Mouse (Mus musculus) heart, embryonic 11.5 days (tissue): Measurements from ENCODE around the gene Lama5. TPM values are rescaled to one million over a fixed set of nuclear protein-coding genes. Genes with fewer than 3 reads are reported as not detected.

Experiments
- ATAC-seq: fragments of 200-750 bp; cut with Nextera tagmentation; replicated peaks from 2 replicates; pipeline ENCODE4 v1.8.0; 2017; ENCODE audit warnings: moderate library complexity; ENCODE audit not compliant: insufficient number of reproducible peaks, low FRiP score, low TSS enrichment
- H3K27ac ChIP-seq: fragments of 300-500 bp; sonication (generic); 2 replicates; pipeline ENCODE4 v1.5.1; 2014; ENCODE audit warnings: mild to moderate bottlenecking, low read depth, low read length
- H3K27me3 ChIP-seq: fragments of 300-500 bp; sonication (generic); 2 replicates; pipeline ENCODE4 v1.6.1; 2014; ENCODE audit warnings: mild to moderate bottlenecking, low read length, mixed read lengths; ENCODE audit not compliant: control insufficient read depth, insufficient read depth
- H3K36me3 ChIP-seq: fragments of 300-500 bp; sonication (generic); 2 replicates; pipeline ENCODE4 v1.6.1; 2014; ENCODE audit warnings: mild to moderate bottlenecking, low read length, moderate library complexity, mixed read lengths; ENCODE audit not compliant: control insufficient read depth, insufficient read depth
- H3K4me1 ChIP-seq: fragments of 300-500 bp; sonication (generic); 2 replicates; pipeline ENCODE4 v1.6.1; 2014; ENCODE audit warnings: low read length; ENCODE audit not compliant: control insufficient read depth, insufficient read depth
- H3K4me2 ChIP-seq: fragments of 300-500 bp; sonication (generic); 2 replicates; pipeline ENCODE4 v1.6.1; 2014; ENCODE audit warnings: mild to moderate bottlenecking, moderate library complexity
- H3K4me3 ChIP-seq: fragments of 300-500 bp; sonication (generic); 2 replicates; pipeline ENCODE4 v1.5.1; 2014; ENCODE audit warnings: low read depth, low read length
- H3K9ac ChIP-seq: fragments of 300-500 bp; sonication (generic); 2 replicates; pipeline ENCODE4 v1.6.1; 2014; ENCODE audit warnings: mild to moderate bottlenecking, low read depth, low read length, moderate library complexity
- H3K9me3 ChIP-seq: fragments of 300-500 bp; sonication (generic); replicated peaks from 2 replicates; pipeline ENCODE4 v1.6.1; 2016; ENCODE audit warnings: low read length; ENCODE audit not compliant: control insufficient read depth
- WGBS: fragments of 180-500 bp; shearing (Covaris S2); extraction: QIAGEN DNeasy Blood & Tissue Kit; methylation state at CpG from one replicate; pipeline ENCODE4 v1.1.7; 2014; ENCODE audit not compliant: insufficient replicate concordance; 5-methylcytosine and 5-hydroxymethylcytosine counted together
- polyA plus RNA-seq: library from polyadenylated mRNA; unstranded; fragments of >200 nt; fragmentation: Nextera tagmentation; extraction: Ambion mirVana; gene quantifications from 2 replicates; pipeline ENCODE4 v1.2.1, GENCODE M21; 2014

Gene Lama5
- polyA plus RNA-seq, 1 experiment from 2014 or later: 24.0 TPM

- H3K9ac ChIP-seq: peak overlapping the region; percentile 97
- ATAC-seq: no peak
- H3K9me3 ChIP-seq: no peaks in the 10 kb centered on the region
- H3K4me2 ChIP-seq: peak overlapping the region; percentile 94
- peak overlapping the region; percentile 93 for H3K27ac ChIP-seq
- peaks cover 16% of the 10 kb centered on the region; the same call in 1 of the 2 replicates for H3K4me1 ChIP-seq
- peaks cover 21% of the 10 kb centered on the region for H3K36me3 ChIP-seq
- peak overlapping the region; percentile 96 for H3K4me3 ChIP-seq
- H3K27me3 ChIP-seq: no peaks in the 10 kb centered on the region
- 11% methylated on average over 7 of the region's 9 CpGs for WGBS
These were observed 53.5 kb downstream of the Lama5 start for GRCm38 (mm10) chr2:180172152-180172551.

GRCm38 (mm10) chr2:180171522-180172070 lies 54.1 kb downstream of the Lama5 start:
- WGBS: 1% methylated on average over 79 of the region's 80 CpGs

GRCm38 (mm10) chr2:180170806-180171521 lies 54.7 kb downstream of the Lama5 start, which contains the start of gene Adrm1:
Adrm1 (plus strand) TSS chr2:180171485.
- H3K36me3 ChIP-seq: peaks cover 10% of the 10 kb centered on the region
- H3K27ac ChIP-seq: peak within 1 kb of the TSS; percentile 93
- peak; percentile 98 for ATAC-seq
- peak within 1 kb of the TSS; percentile 96 for H3K4me3 ChIP-seq
- WGBS: 4% methylated on average over 41 of the region's 41 CpGs
- no peaks in the 10 kb centered on the region for H3K27me3 ChIP-seq
- H3K4me2 ChIP-seq: peak within 1 kb of the TSS; percentile 94
- H3K9me3 ChIP-seq: no peaks in the 10 kb centered on the region
- peaks cover 16% of the 10 kb centered on the region; the same call in 1 of the 2 replicates for H3K4me1 ChIP-seq
- H3K9ac ChIP-seq: peak within 1 kb of the TSS; percentile 97

More at GRCm38 (mm10) chr2:180171522-180172070, 54.1 kb downstream of the Lama5 start:
- Histone ChIP-seq H3K4me3 (peak overlapping the region; percentile 96), H3K9me3 (no peaks in the 10 kb centered on the region), H3K36me3 (peaks cover 15% of the 10 kb centered on the region), H3K4me1 (peaks cover 16% of the 10 kb centered on the region; the same call in 1 of the 2 replicates), H3K9ac (peak overlapping the region; percentile 97), H3K4me2 (peak overlapping the region; percentile 94), H3K27me3 (no peaks in the 10 kb centered on the region), H3K27ac (peak overlapping the region; percentile 93)
- ATAC-seq: peak; percentile 72

- Histone ChIP-seq H3K4me2 (peak overlapping the region; percentile 62), H3K4me3 (no peak overlapping the region)
- 83% methylated on average over 11 of the region's 11 CpGs for WGBS
These were observed 55.4 kb downstream of the Lama5 start for GRCm38 (mm10) chr2:180170151-180170805.

GRCm38 (mm10) chr2:180166869-180167268 lies 58.8 kb downstream of the Lama5 start:
- H3K4me3 ChIP-seq: no peak overlapping the region
- no peak overlapping the region for H3K27ac ChIP-seq

More at GRCm38 (mm10) chr2:180170151-180170805, 55.4 kb downstream of the Lama5 start:
- Histone ChIP-seq H3K36me3 (peaks cover 6% of the 10 kb centered on the region; the same call in 1 of the 2 replicates), H3K4me1 (peaks cover 16% of the 10 kb centered on the region; the same call in 1 of the 2 replicates), H3K9me3 (no peaks in the 10 kb centered on the region), H3K27me3 (no peaks in the 10 kb centered on the region), H3K27ac (no peak overlapping the region), H3K9ac (no peak overlapping the region)
- ATAC-seq: no peak

GRCm38 (mm10) chr2:180165855-180166254 lies 59.8 kb downstream of the Lama5 start:
- peaks cover 7% of the 10 kb centered on the region for H3K36me3 ChIP-seq
- 89% methylated on average over 2 of the region's 2 CpGs for WGBS
- H3K27ac ChIP-seq: no peak overlapping the region
- H3K4me3 ChIP-seq: no peak overlapping the region
- H3K9ac ChIP-seq: no peak overlapping the region
- H3K4me2 ChIP-seq: no peak overlapping the region
- no peaks in the 10 kb centered on the region for H3K27me3 ChIP-seq
- H3K9me3 ChIP-seq: no peaks in the 10 kb centered on the region
- 0 out of 2 replicates have a peak, but pooled peaks cover 4% of the 10 kb centered on the region for H3K4me1 ChIP-seq
- no peak for ATAC-seq

More at GRCm38 (mm10) chr2:180166869-180167268, 58.8 kb downstream of the Lama5 start:
- H3K4me2 ChIP-seq: no peak overlapping the region
- H3K4me1 ChIP-seq: 0 out of 2 replicates have a peak, but pooled peaks cover 4% of the 10 kb centered on the region
- 69% methylated on average over 2 of the region's 2 CpGs for WGBS
- peaks cover 2% of the 10 kb centered on the region; the same call in 1 of the 2 replicates for H3K36me3 ChIP-seq
- no peak overlapping the region for H3K9ac ChIP-seq
- no peaks in the 10 kb centered on the region for H3K27me3 ChIP-seq
- no peaks in the 10 kb centered on the region for H3K9me3 ChIP-seq
- no peak for ATAC-seq

GRCm38 (mm10) chr2:180158627-180159026 lies 67.0 kb downstream of the Lama5 start:
- Histone ChIP-seq H3K9ac (no peak overlapping the region), H3K9me3 (no peaks in the 10 kb centered on the region), H3K36me3 (peaks cover 24% of the 10 kb centered on the region), H3K4me3 (no peak overlapping the region), H3K27ac (no peak overlapping the region), H3K4me1 (no peaks in the 10 kb centered on the region), H3K27me3 (no peaks in the 10 kb centered on the region), H3K4me2 (no peak overlapping the region)
- 86% methylated on average over 3 of the region's 3 CpGs for WGBS
- ATAC-seq: no peak

GRCm38 (mm10) chr2:180154796-180155195 lies 70.9 kb downstream of the Lama5 start:
- Histone ChIP-seq H3K27me3 (no peaks in the 10 kb centered on the region), H3K4me3 (no peak overlapping the region), H3K9me3 (no peaks in the 10 kb centered on the region), H3K4me2 (no peak overlapping the region), H3K27ac (no peak overlapping the region), H3K9ac (no peak overlapping the region), H3K36me3 (peaks cover 23% of the 10 kb centered on the region), H3K4me1 (no peaks in the 10 kb centered on the region)
- 70% methylated on average over 3 of the region's 3 CpGs for WGBS
- ATAC-seq: no peak
